Mouse (Mus musculus): Measurements from ENCODE around the gene Itga9. TPM values are rescaled to one million over a fixed set of nuclear protein-coding genes. Genes with fewer than 3 reads are reported as not detected.

Gene Itga9
- polyA plus RNA-seq, 1 experiment = 6.2 TPM

GRCm38 (mm10) chr9:118939831-118940230 lies 333.3 kb downstream of the Itga9 start:
- Histone ChIP-seq H3K27ac (ENCODE audit: control insufficient read depth, insufficient read depth, low read depth, low read length) (no peak overlapping the region), H3K36me3 (ENCODE audit: control insufficient read depth, insufficient read depth, low read length) (no peaks in the 10 kb centered on the region), H3K4me1 (ENCODE audit: control insufficient read depth, insufficient read depth, low read length) (peaks cover 2% of the 10 kb centered on the region), H3K4me3 (ENCODE audit: control insufficient read depth, low read depth, low read length) (no peak overlapping the region), H3K27me3 (ENCODE audit: control insufficient read depth, insufficient read depth, low read length) (no peaks in the 10 kb centered on the region)
- TF ChIP-seq POLR2A (IDR thresholded peaks at IDR 0.05; ENCODE audit: control insufficient read depth, low read depth, low read length) (no peak), CTCF (IDR thresholded peaks at IDR 0.05; ENCODE audit: control insufficient read depth, insufficient read depth, insufficient replicate concordance, low read depth, low read length) (no peak)

- no peak overlapping the region for H3K4me3 ChIP-seq (ENCODE audit: control insufficient read depth, low read depth, low read length)
- H3K27ac ChIP-seq (ENCODE audit: control insufficient read depth, insufficient read depth, low read depth, low read length) = no peak overlapping the region; the same call in 1 of the 2 replicates
- no peaks in the 10 kb centered on the region for H3K36me3 ChIP-seq (ENCODE audit: control insufficient read depth, insufficient read depth, low read length)
- peaks cover 2% of the 10 kb centered on the region for H3K4me1 ChIP-seq (ENCODE audit: control insufficient read depth, insufficient read depth, low read length)
- H3K27me3 ChIP-seq (ENCODE audit: control insufficient read depth, insufficient read depth, low read length) = no peaks in the 10 kb centered on the region
- no peak for TF ChIP-seq POLR2A (IDR thresholded peaks at IDR 0.05; ENCODE audit: control insufficient read depth, low read depth, low read length)
- TF ChIP-seq CTCF (IDR thresholded peaks at IDR 0.05; ENCODE audit: control insufficient read depth, insufficient read depth, insufficient replicate concordance, low read depth, low read length) = no peak
These were observed 334.2 kb downstream of the Itga9 start for GRCm38 (mm10) chr9:118940591-118941207.

GRCm38 (mm10) chr9:118942030-118942429 lies 335.5 kb downstream of the Itga9 start:
- Histone ChIP-seq H3K27ac (ENCODE audit: control insufficient read depth, insufficient read depth, low read depth, low read length) (no peak overlapping the region), H3K27me3 (ENCODE audit: control insufficient read depth, insufficient read depth, low read length) (no peaks in the 10 kb centered on the region), H3K4me3 (ENCODE audit: control insufficient read depth, low read depth, low read length) (no peak overlapping the region), H3K36me3 (ENCODE audit: control insufficient read depth, insufficient read depth, low read length) (no peaks in the 10 kb centered on the region), H3K4me1 (ENCODE audit: control insufficient read depth, insufficient read depth, low read length) (no peaks in the 10 kb centered on the region; the same call in none of the 2 replicates)
- TF ChIP-seq POLR2A (IDR thresholded peaks at IDR 0.05; ENCODE audit: control insufficient read depth, low read depth, low read length) (no peak), CTCF (IDR thresholded peaks at IDR 0.05; ENCODE audit: control insufficient read depth, insufficient read depth, insufficient replicate concordance, low read depth, low read length) (no peak)

GRCm38 (mm10) chr9:118943941-118944340 lies 337.5 kb downstream of the Itga9 start:
- H3K4me1 ChIP-seq (ENCODE audit: control insufficient read depth, insufficient read depth, low read length) = no peaks in the 10 kb centered on the region; the same call in none of the 2 replicates
- H3K27me3 ChIP-seq (ENCODE audit: control insufficient read depth, insufficient read depth, low read length) = no peaks in the 10 kb centered on the region
- TF ChIP-seq POLR2A (IDR thresholded peaks at IDR 0.05; ENCODE audit: control insufficient read depth, low read depth, low read length) (no peak), CTCF (IDR thresholded peaks at IDR 0.05; ENCODE audit: control insufficient read depth, insufficient read depth, insufficient replicate concordance, low read depth, low read length) (no peak)
- H3K36me3 ChIP-seq (ENCODE audit: control insufficient read depth, insufficient read depth, low read length) = no peaks in the 10 kb centered on the region
- no peak overlapping the region for H3K4me3 ChIP-seq (ENCODE audit: control insufficient read depth, low read depth, low read length)
- H3K27ac ChIP-seq (ENCODE audit: control insufficient read depth, insufficient read depth, low read depth, low read length) = no peak overlapping the region

- Histone ChIP-seq H3K4me3 (ENCODE audit: control insufficient read depth, low read depth, low read length) (no peak overlapping the region), H3K4me1 (ENCODE audit: control insufficient read depth, insufficient read depth, low read length) (no peaks in the 10 kb centered on the region; the same call in none of the 2 replicates), H3K36me3 (ENCODE audit: control insufficient read depth, insufficient read depth, low read length) (no peaks in the 10 kb centered on the region), H3K27me3 (ENCODE audit: control insufficient read depth, insufficient read depth, low read length) (no peaks in the 10 kb centered on the region), H3K27ac (ENCODE audit: control insufficient read depth, insufficient read depth, low read depth, low read length) (no peak overlapping the region)
- TF ChIP-seq POLR2A (IDR thresholded peaks at IDR 0.05; ENCODE audit: control insufficient read depth, low read depth, low read length) (no peak), CTCF (IDR thresholded peaks at IDR 0.05; ENCODE audit: control insufficient read depth, insufficient read depth, insufficient replicate concordance, low read depth, low read length) (no peak)
These were observed 337.9 kb downstream of the Itga9 start for GRCm38 (mm10) chr9:118944388-118944787.

- no peak for TF ChIP-seq CTCF (IDR thresholded peaks at IDR 0.05; ENCODE audit: control insufficient read depth, insufficient read depth, insufficient replicate concordance, low read depth, low read length)
- no peak for TF ChIP-seq POLR2A (IDR thresholded peaks at IDR 0.05; ENCODE audit: control insufficient read depth, low read depth, low read length)
- H3K4me3 ChIP-seq (ENCODE audit: control insufficient read depth, low read depth, low read length) = no peak overlapping the region
- no peaks in the 10 kb centered on the region for H3K27me3 ChIP-seq (ENCODE audit: control insufficient read depth, insufficient read depth, low read length)
- H3K36me3 ChIP-seq (ENCODE audit: control insufficient read depth, insufficient read depth, low read length) = no peaks in the 10 kb centered on the region
- H3K4me1 ChIP-seq (ENCODE audit: control insufficient read depth, insufficient read depth, low read length) = peaks cover 14% of the 10 kb centered on the region
- no peak overlapping the region for H3K27ac ChIP-seq (ENCODE audit: control insufficient read depth, insufficient read depth, low read depth, low read length)
These were observed 342.0 kb downstream of the Itga9 start for GRCm38 (mm10) chr9:118948486-118948885.

GRCm38 (mm10) chr9:118949124-118949523 lies 342.6 kb downstream of the Itga9 start:
- no peak overlapping the region for H3K4me3 ChIP-seq (ENCODE audit: control insufficient read depth, low read depth, low read length)
- TF ChIP-seq CTCF (IDR thresholded peaks at IDR 0.05; ENCODE audit: control insufficient read depth, insufficient read depth, insufficient replicate concordance, low read depth, low read length) (no peak), POLR2A (IDR thresholded peaks at IDR 0.05; ENCODE audit: control insufficient read depth, low read depth, low read length) (no peak)
- H3K27ac ChIP-seq (ENCODE audit: control insufficient read depth, insufficient read depth, low read depth, low read length) = no peak overlapping the region
- H3K27me3 ChIP-seq (ENCODE audit: control insufficient read depth, insufficient read depth, low read length) = no peaks in the 10 kb centered on the region
- H3K4me1 ChIP-seq (ENCODE audit: control insufficient read depth, insufficient read depth, low read length) = peaks cover 14% of the 10 kb centered on the region
- H3K36me3 ChIP-seq (ENCODE audit: control insufficient read depth, insufficient read depth, low read length) = no peaks in the 10 kb centered on the region
